Mouse (Mus musculus) skeletal muscle tissue, adult 2 months (tissue): ENCODE results near the gene Ambra1.

Source experiments
- DNase-seq: peaks from one replicate; pipeline ENCODE4 v3.0.0-alpha.2; 2012; ENCODE audit warnings: low read depth, low spot score

The Ambra1 gene

GRCm38 (mm10) chr2:91871225-91871624 lies 141.3 kb downstream of the Ambra1 start:
- DNase-seq, result no peak

- no peak for DNase-seq
Observed at GRCm38 (mm10) chr2:91872658-91873057, 142.7 kb downstream of the Ambra1 start.

GRCm38 (mm10) chr2:91876000-91876805 lies 146.3 kb downstream of the Ambra1 start:
- DNase-seq, result no peak

GRCm38 (mm10) chr2:91876806-91877140 lies 146.8 kb downstream of the Ambra1 start:
- DNase-seq, result no peak

GRCm38 (mm10) chr2:91878387-91879180 lies 148.7 kb downstream of the Ambra1 start:
- DNase-seq, result no peak

GRCm38 (mm10) chr2:91883961-91884360 lies 154.0 kb downstream of the Ambra1 start:
- DNase-seq, result no peak

- no peak for DNase-seq
Observed at GRCm38 (mm10) chr2:91884616-91885015, 154.7 kb downstream of the Ambra1 start.

GRCm38 (mm10) chr2:91894716-91895115 lies 164.8 kb downstream of the Ambra1 start:
- no peak for DNase-seq

- DNase-seq, result no peak
Observed at GRCm38 (mm10) chr2:91895401-91895800, 165.5 kb downstream of the Ambra1 start.

GRCm38 (mm10) chr2:91897968-91898367 lies 168.0 kb downstream of the Ambra1 start:
- DNase-seq, result no peak

GRCm38 (mm10) chr2:91899141-91899540 lies 169.2 kb downstream of the Ambra1 start:
- DNase-seq, result no peak

GRCm38 (mm10) chr2:91900431-91900830 lies 170.5 kb downstream of the Ambra1 start:
- no peak for DNase-seq

- no peak for DNase-seq
Observed at GRCm38 (mm10) chr2:91902336-91902735, 172.4 kb downstream of the Ambra1 start.

- DNase-seq, result no peak
Observed at GRCm38 (mm10) chr2:91903171-91903925, 173.4 kb downstream of the Ambra1 start.

GRCm38 (mm10) chr2:91904618-91905307 lies 174.8 kb downstream of the Ambra1 start:
- no peak for DNase-seq

GRCm38 (mm10) chr2:91906141-91906540 lies 176.2 kb downstream of the Ambra1 start:
- DNase-seq, result no peak

GRCm38 (mm10) chr2:91912616-91913015 lies 182.7 kb downstream of the Ambra1 start:
- DNase-seq, result no peak

- no peak for DNase-seq
Observed at GRCm38 (mm10) chr2:91913328-91914110, 183.6 kb downstream of the Ambra1 start.

GRCm38 (mm10) chr2:91916346-91916977 lies 186.5 kb downstream of the Ambra1 start:
- no peak for DNase-seq

GRCm38 (mm10) chr2:91917096-91917495 lies 187.2 kb downstream of the Ambra1 start:
- no peak for DNase-seq
